Mouse (Mus musculus) liver, embryonic 14 days (tissue): ENCODE results near the gene Olfr1056. TPM values are rescaled to one million over a fixed set of nuclear protein-coding genes. Genes with fewer than 3 reads are reported as not detected.

ENCODE experiments used
- polyA plus RNA-seq: library from polyadenylated mRNA; depleted of rRNA; stranded (reverse); fragments of >200 nt; gene quantifications from 2 replicates; pipeline ENCODE4 v1.2.3, GENCODE M21; 2012; rRNA removed

Gene Olfr1056
- not detected in 2 replicates for polyA plus RNA-seq

GRCm38 (mm10) chr2:86362369-86362768 is at the start of gene Olfr1056:
TSS of gene Olfr1056 (minus strand) at chr2:86362469.

GRCm38 (mm10) chr2:86388461-86388860 is 26.2 kb upstream of the Olfr1056 start, which contains the start of gene Olfr1058:
TSS of gene Olfr1058 (minus strand) at chr2:86388561.

DNA sequence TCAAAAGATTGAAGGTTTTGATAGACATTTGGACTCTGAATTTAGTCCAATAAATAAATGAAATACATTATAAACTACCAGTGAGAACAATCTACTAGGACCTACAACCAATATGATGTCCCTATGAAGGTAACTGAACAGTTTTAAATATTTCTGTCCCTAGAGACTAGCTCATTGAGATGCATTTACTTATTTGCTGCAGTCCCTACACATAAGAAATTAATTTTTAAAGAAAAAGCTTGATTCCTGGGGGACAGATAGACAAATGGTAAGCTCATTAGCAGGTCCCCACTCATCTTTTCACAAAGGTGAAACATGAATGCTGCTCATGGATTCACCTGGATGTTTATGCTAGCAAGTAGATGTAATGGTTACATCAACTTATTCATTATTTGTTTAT is 16.0 kb upstream of the Olfr1056 start, which contains the start of gene Olfr1057:
TSS of gene Olfr1057 (minus strand) at position 101 of the 400 bp plus-strand sequence.

GRCm38 (mm10) chr2:86350184-86350583 is 12.1 kb downstream of the Olfr1056 start, which contains the start of gene Olfr1055:
TSS of gene Olfr1055 (minus strand) at chr2:86350284.

DNA sequence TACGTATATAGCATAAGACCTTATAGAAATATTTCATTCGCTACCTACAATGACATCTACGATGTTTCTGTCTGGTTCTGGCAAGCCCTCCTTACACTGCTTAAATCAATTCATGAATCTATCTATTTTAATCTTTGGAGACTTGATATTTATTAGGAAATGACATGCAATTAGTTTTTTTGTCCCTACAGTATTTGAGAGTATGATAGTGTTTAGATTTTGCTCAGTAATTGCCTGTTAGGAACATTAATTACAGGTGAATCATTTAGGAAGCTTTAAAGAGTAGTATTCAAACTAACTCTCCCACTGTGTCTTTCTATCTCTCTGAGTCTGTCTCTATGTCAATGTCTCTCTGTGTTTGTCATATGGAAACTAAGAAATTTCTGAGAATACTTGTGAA is 26.9 kb downstream of the Olfr1056 start, which contains the start of gene Olfr1054:
TSS of gene Olfr1054 (minus strand) at position 101 of the 400 bp plus-strand sequence.

GRCm38 (mm10) chr2:86315184-86315583 is 47.1 kb downstream of the Olfr1056 start, which contains the start of gene Olfr1053:
TSS of gene Olfr1053 (minus strand) at chr2:86315284.

Other genes with a start within 250 kb of the Olfr1056 start
- not detected in 2 replicates for gene Olfr1039, start 226.5 kb downstream of the Olfr1056 start, polyA plus RNA-seq
- gene Olfr1040, start 215.7 kb downstream of the Olfr1056 start, polyA plus RNA-seq: not detected in 2 replicates
- not detected in 2 replicates for gene Olfr1042, start 200.6 kb downstream of the Olfr1056 start, polyA plus RNA-seq
- gene Olfr1043, start 194.9 kb downstream of the Olfr1056 start, polyA plus RNA-seq: not detected in 2 replicates
- gene Olfr1044, start 184.6 kb downstream of the Olfr1056 start, polyA plus RNA-seq: not detected in 2 replicates
- not detected in 2 replicates for gene Olfr52, start 176.8 kb downstream of the Olfr1056 start, polyA plus RNA-seq
- gene Olfr1045, start 159.5 kb downstream of the Olfr1056 start, polyA plus RNA-seq: not detected in 2 replicates
- gene Olfr1046, start 143.2 kb downstream of the Olfr1056 start, polyA plus RNA-seq: not detected in 2 replicates
- not detected in 2 replicates for gene Olfr1047, start 131.1 kb downstream of the Olfr1056 start, polyA plus RNA-seq
- gene Olfr1048, start 122.2 kb downstream of the Olfr1056 start, polyA plus RNA-seq: not detected in 2 replicates
- gene Olfr1049, start 104.1 kb downstream of the Olfr1056 start, polyA plus RNA-seq: not detected in 2 replicates
- not detected in 2 replicates for gene Olfr1051, start 83.4 kb downstream of the Olfr1056 start, polyA plus RNA-seq
- gene Olfr1052, start 70.0 kb downstream of the Olfr1056 start, polyA plus RNA-seq: not detected in 2 replicates
- gene Olfr1053, start 47.2 kb downstream of the Olfr1056 start, polyA plus RNA-seq: not detected in 2 replicates
- not detected in 2 replicates for gene Olfr1054, start 27.0 kb downstream of the Olfr1056 start, polyA plus RNA-seq
- gene Olfr1055, start 12.2 kb downstream of the Olfr1056 start, polyA plus RNA-seq: not detected in 2 replicates
- not detected in 2 replicates for gene Olfr1057, start 15.9 kb upstream of the Olfr1056 start, polyA plus RNA-seq
- not detected in 2 replicates for gene Olfr1058, start 26.1 kb upstream of the Olfr1056 start, polyA plus RNA-seq
- not detected in 2 replicates for gene Olfr1061, start 51.6 kb upstream of the Olfr1056 start, polyA plus RNA-seq
- gene Olfr1062, start 64.3 kb upstream of the Olfr1056 start, polyA plus RNA-seq: not detected in 2 replicates
- gene Olfr1065, start 88.1 kb upstream of the Olfr1056 start, polyA plus RNA-seq: not detected in 2 replicates
- not detected in 2 replicates for gene Olfr1066, start 93.8 kb upstream of the Olfr1056 start, polyA plus RNA-seq
- not detected in 2 replicates for gene Olfr228, start 124.9 kb upstream of the Olfr1056 start, polyA plus RNA-seq
- gene Olfr1076, start 146.0 kb upstream of the Olfr1056 start, polyA plus RNA-seq: not detected in 2 replicates
- not detected in 2 replicates for gene Olfr1079, start 180.0 kb upstream of the Olfr1056 start, polyA plus RNA-seq
- not detected in 2 replicates for gene Olfr1080, start 195.8 kb upstream of the Olfr1056 start, polyA plus RNA-seq
- not detected in 2 replicates for gene Olfr1082, start 236.5 kb upstream of the Olfr1056 start, polyA plus RNA-seq